Mouse (Mus musculus) MEL (cell line): ENCODE data around the gene Fyn.

Experiments used
- CTCF ChIP-seq, 3 experiments: IDR thresholded peaks in 2 of 3; conservative IDR thresholded peaks in 1 of 3; 2 replicates each; pipeline ENCODE4 v1.5.1; 2011 to 2012; ENCODE audit warnings: low read length in 3 of 3, low read depth in 2 of 3, mild to moderate bottlenecking in 2 of 3, improper control_type of control experiment in 1 of 3, inconsistent platforms in 1 of 3, mixed read lengths in 1 of 3, moderate library complexity in 1 of 3; ENCODE audit not compliant: control insufficient read depth in 1 of 3, insufficient read depth in 1 of 3, poor library complexity in 1 of 3, severe bottlenecking in 1 of 3
- EP300 ChIP-seq, 2 experiments: IDR thresholded peaks; 2 replicates each; pipeline ENCODE4 v1.6.1; 2011; ENCODE audit warnings: improper control_type of control experiment in 2 of 2, low read length in 2 of 2, low read depth in 1 of 2, mild to moderate bottlenecking in 1 of 2
- GATA1 ChIP-seq: IDR thresholded peaks from 2 replicates; pipeline ENCODE4 v1.6.1; 2011; ENCODE audit warnings: low read depth, low read length, improper control_type of control experiment
- HCFC1 ChIP-seq: IDR thresholded peaks from 2 replicates; pipeline ENCODE4 v1.6.1; 2012; ENCODE audit warnings: low read depth, mild to moderate bottlenecking, inconsistent platforms, low read length, improper control_type of control experiment, moderate library complexity
- KAT2A ChIP-seq: conservative IDR thresholded peaks from 2 replicates; pipeline ENCODE4 v1.6.1; 2012; ENCODE audit warnings: low read depth, low read length, improper control_type of control experiment, inconsistent platforms
- MAFK ChIP-seq: IDR thresholded peaks from 2 replicates; pipeline ENCODE4 v1.6.1; 2011; ENCODE audit warnings: low read depth, mild to moderate bottlenecking, low read length, improper control_type of control experiment, borderline replicate concordance
- NELFE ChIP-seq: IDR thresholded peaks from 2 replicates; pipeline ENCODE4 v1.6.1; 2011; ENCODE audit warnings: low read depth, low read length, improper control_type of control experiment
- NRF1 ChIP-seq: IDR thresholded peaks from 2 replicates; pipeline ENCODE4 v1.6.1; 2014; ENCODE audit warnings: low read depth, mild to moderate bottlenecking, inconsistent platforms, low read length, improper control_type of control experiment, moderate library complexity; ENCODE audit not compliant: poor library complexity, insufficient read depth, severe bottlenecking
- POLR2A ChIP-seq, 2 experiments: IDR thresholded peaks; 2 replicates each; pipeline ENCODE4 v1.6.1; 2011 to 2012; ENCODE audit warnings: low read length in 2 of 2, mild to moderate bottlenecking in 2 of 2, control low read depth in 1 of 2, improper control_type of control experiment in 1 of 2, low read depth in 1 of 2, moderate library complexity in 1 of 2; ENCODE audit not compliant: control insufficient read depth in 1 of 2, insufficient read depth in 1 of 2, poor library complexity in 1 of 2
- POLR2AphosphoS5 ChIP-seq: IDR thresholded peaks from 2 replicates; pipeline ENCODE4 v1.6.1; 2012; ENCODE audit warnings: low read depth, borderline replicate concordance, mild to moderate bottlenecking, inconsistent platforms, low read length, moderate library complexity, mixed read lengths
- USF1 ChIP-seq: IDR thresholded peaks from 2 replicates; pipeline ENCODE4 v1.6.1; 2014; ENCODE audit warnings: low read depth, mild to moderate bottlenecking, inconsistent platforms, low read length, improper control_type of control experiment, moderate library complexity
- ZKSCAN1 ChIP-seq: IDR thresholded peaks from 2 replicates; pipeline ENCODE4 v1.6.1; 2012; ENCODE audit warnings: low read depth, mild to moderate bottlenecking, inconsistent platforms, low read length, improper control_type of control experiment, moderate library complexity
- ZMIZ1 ChIP-seq: IDR thresholded peaks from 2 replicates; pipeline ENCODE4 v1.6.1; 2012; ENCODE audit warnings: low read depth, mild to moderate bottlenecking, inconsistent platforms, low read length, improper control_type of control experiment, moderate library complexity

- TF ChIP-seq POLR2A (IDR thresholded peaks at IDR 0.05; ENCODE audit: control insufficient read depth in 1 of 2, insufficient read depth in 1 of 2, low read depth in 1 of 2, low read length in 2 of 2, poor library complexity in 1 of 2): no peak
- no peak for TF ChIP-seq CTCF (IDR thresholded peaks at IDR 0.05 in 2 of 3, conservative IDR thresholded peaks at IDR 0.05 in 1 of 3; ENCODE audit: control insufficient read depth in 1 of 3, insufficient read depth in 1 of 3, low read depth in 2 of 3, low read length in 3 of 3, poor library complexity in 1 of 3, severe bottlenecking in 1 of 3)
- TF ChIP-seq POLR2AphosphoS5: no peak
- no peak for TF ChIP-seq ZKSCAN1
- TF ChIP-seq USF1: no peak
- TF ChIP-seq HCFC1: no peak
- no peak for TF ChIP-seq KAT2A
- no peak for TF ChIP-seq NRF1
- no peak for TF ChIP-seq MAFK
- TF ChIP-seq NELFE: no peak
- TF ChIP-seq EP300 (IDR thresholded peaks at IDR 0.05; ENCODE audit: low read depth in 1 of 2, low read length in 2 of 2): no peak
- no peak for TF ChIP-seq GATA1
- TF ChIP-seq ZMIZ1: no peak
Observed at GRCm38 (mm10) chr10:39597792-39598183, 229.1 kb downstream of the Fyn start.
